Mouse (Mus musculus): ENCODE results near the gene Poln.

Poln gene
- long read RNA-seq, experiment 1: 0 reads
- long read RNA-seq, experiment 2: 0 reads

DNA sequence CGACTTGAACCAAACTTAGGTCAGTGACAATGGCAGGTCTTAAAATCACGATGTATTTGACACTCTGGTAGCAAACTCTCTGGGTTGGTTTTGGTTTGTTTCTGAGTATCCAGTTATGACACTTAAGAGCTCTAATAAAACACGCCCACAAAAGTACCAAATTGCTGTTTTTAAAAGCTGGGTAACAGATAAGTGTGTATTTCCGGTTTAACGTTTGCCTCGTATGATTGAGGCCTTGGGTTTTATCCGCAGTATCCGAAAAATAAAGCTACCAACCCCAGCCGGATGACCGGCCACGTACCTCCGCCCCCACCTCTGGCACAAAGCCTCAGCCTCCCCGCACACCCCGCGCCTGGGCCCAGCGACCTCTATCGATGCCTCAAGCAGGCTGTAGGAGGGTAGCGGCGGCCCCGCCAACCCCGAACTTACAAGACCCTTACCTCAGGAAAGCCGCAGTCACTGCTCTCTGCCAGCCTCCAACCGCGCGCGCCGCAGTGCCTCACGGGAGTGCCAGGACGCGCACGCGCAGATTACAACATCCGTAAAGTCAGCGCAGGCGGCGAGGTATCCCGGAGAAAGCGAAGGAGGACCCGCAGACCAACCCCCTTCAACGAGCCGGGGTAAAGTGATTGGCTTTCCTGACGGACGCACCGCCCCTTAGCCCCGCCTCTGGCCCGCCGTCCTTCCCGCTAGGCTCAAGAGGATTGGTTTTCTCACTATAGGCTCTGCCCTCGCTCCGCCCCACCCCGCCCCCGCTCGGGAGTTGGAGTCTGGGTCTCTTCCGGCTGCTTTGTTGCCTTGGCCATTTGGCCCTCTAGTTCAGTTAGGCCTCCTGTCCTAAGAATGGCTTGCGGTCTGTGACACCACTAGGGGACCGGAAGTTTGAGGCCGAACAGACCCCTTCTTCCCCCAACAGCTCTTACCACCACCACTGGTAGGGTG lies at the start of gene Poln, which contains the start of gene Haus3:
Gene Poln, minus strand, starts transcription at position 499 of the 942 bp plus-strand sequence.
Gene Haus3, minus strand, starts transcription at position 578 of the 942 bp plus-strand sequence.
- intact Hi-C loops (cut with DNase I): no loop called here

DNA sequence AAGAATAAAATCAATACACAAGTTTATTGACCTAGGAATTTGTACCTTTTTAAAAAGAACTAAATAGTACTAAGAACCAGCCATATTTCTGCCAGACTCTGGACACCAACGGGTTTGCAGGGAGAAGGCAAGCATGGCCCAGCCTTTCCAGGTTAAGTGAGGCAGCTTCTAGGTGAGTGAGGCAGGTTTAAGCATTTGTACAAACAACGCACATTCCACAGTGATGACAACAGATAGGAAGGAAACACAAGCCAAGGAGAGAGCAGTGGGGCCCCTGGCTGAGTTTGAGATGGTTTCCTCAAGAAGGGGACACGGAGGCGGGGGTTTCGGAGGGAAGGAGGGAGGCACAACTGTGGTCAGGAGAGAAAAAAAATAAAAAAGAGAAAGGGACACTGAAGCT lies 49.4 kb upstream of the Poln start:
- intact Hi-C loops (cut with DNase I): no loop called here

DNA sequence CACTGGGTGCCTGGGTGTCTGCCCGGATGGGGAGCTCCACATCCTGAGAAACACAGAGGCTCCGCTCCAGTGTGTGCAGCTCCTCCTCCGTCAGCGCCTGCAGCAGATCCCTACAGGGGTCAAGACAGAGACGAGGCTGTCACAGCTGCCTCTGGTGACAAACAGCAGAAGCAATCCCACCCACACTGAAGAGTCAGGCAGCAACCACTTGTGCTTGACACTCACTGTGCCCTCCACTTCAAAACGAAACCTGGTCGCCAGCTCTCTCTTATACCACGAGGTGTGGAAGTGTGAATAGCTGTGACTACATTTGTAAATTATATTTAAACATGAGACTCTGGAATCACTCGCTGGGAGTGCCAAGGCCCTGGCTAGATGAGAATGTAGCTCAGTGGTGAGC lies 48.5 kb upstream of the Poln start:
- intact Hi-C loops (cut with DNase I): no loop called here

DNA sequence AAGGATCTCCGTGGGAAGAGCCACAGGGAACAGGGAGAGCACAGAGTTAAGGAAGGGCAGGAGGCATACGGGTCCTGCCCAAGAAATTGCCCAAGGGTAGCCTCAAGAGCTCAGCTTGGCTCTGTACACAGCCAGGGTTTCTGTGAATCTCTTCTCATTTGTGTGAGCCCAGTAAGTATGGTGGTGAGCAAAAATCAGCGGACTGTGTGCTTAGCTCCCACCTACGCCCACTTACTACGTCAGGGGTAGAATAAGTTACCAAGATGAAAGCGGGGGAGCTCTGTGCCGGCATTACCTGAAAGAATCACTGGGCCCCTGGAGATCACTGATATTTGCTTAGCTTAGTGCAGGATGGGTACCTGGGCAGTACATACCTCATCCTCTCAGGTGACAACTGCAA lies 46.8 kb upstream of the Poln start:
- intact Hi-C loops (cut with DNase I): no loop called here

DNA sequence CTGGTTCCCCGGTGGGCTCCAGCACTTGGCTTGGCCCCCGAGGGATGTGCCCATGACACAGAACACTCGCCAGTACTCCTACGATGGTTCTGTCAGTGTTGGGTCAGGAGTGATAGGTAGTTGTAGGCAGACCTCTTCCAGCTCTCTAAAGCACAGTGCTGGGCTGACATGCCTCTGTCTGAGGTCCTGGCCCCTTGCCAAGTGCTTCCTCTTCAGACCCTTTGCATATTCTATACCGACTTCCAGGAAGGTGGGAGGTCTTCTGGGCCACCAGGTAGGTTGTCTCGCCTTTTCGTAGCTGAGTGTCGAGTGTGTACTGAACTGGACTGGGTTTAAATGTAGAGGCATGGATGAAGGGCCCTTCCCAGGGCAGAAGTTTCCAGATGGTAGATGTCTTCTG lies 44.4 kb upstream of the Poln start:
- intact Hi-C loops (cut with DNase I): no loop called here

DNA sequence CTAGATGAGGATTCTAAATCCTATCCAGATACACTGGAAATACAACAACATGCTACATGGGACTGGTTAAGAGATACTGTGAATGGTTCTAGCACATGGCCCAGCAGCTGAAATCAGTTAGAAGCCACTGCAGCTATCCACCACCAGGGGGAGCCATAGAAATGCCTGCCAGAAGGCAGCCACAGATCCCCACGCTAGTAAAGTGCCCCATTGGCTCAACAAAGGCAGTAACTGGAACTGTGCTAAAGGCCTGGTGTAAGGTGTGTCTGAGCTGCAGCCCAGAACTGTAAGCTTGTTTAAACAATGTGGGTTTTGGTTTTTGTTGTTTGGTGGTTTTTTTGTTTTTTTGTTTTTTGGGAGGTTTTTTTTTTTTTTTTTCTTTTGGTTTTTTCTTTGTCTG lies 41.0 kb upstream of the Poln start:
- intact Hi-C loops (cut with DNase I): loop anchor here (1.0 kb wide), 1 partner anchor 45 kb away; no protein-coding TSS in a partner anchor

DNA sequence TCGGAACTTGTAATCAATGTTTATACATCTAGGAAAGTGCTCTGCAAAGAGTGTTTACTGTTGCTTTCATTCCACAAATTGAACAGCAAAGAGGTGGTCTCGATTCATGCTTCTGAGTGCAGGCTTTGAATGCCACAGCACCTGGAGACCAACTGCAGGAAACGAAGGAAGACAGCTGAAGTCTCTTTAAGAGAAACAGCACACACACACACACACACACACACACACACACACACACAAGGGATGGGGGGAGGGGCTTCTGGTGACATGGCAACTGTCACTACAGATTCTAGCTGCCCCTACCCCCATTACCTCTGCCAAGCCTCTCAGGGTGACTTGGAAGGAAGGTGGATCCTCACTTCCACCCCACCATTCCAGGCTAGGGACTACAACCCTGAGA lies 38.3 kb upstream of the Poln start:
- intact Hi-C loops (cut with DNase I): no loop called here

DNA sequence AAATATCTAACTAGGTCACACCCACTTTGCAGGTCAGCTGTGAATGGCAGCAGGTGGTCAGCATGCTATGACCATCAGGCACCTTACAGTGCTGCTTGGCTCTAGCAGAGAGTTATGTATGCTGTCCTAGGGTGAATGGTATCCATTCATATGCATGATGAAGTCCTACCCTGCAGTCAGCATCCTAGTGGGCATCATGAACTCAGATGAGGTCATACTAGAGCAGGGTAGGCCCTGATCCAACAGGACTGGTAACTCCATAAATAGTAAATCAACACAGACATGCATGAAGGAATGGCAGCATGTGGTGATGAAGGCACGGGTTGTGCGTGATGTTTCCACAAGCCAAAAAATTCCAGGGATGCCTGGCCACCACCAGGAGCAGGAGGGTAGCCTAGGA lies 36.5 kb upstream of the Poln start:
- intact Hi-C loops (cut with DNase I): no loop called here

DNA sequence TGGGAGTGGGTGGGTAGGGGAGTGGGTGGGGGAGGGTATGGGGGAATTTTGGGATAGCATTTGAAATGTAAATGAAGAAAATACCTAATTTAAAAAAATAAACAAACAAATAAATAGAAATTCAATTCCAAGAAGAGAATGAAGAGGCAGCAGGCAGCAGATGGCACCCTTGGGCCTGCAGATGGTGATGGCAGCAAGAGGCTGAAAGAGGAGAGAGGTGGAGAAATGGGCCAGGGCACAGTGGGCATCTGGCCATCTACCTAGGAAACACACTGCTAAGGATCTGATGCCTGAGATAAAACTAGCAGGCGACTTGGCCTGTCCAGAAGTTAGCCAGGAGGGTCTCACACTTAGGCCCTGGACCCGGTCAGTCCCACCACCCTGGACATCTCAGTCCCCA lies 35.7 kb upstream of the Poln start:
- intact Hi-C loops (cut with DNase I): no loop called here

DNA sequence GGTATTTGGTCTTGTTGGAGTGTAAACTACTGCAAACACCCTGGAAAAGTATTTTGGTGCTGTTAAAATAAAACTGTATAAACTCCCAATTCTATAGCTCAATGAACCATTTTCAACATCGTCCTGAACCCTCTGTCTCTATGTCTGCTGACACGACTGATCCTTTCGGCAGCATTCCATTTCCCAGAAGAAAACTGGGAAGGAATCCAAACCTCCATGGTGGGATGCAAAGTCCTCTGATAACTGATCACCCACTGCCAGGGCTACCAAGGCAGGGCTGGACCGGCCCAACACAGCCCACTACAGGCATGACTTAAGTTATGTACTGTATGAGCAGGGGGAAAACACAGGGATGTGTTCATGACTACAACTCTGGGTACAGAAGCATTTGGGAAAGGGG lies 32.8 kb upstream of the Poln start:
- intact Hi-C loops (cut with DNase I): no loop called here

DNA sequence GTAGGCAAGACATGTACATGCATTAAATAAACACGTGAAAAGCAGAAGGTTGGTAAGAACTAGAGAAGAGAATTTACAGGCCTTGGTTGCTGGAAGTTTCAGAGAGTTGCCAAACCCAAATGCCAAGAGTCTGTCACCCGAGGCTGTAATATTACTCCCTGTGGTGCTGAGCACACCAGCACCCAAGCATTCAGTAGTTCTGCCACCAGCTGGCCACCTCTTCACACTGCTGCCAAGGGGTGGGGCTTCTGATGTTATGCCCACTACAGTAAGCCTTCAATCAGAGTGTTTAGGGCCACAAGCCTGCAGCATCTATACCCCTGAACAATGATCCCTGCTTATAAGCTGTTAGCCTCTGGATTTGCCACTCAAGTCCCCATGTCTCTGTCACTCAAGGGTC lies 32.1 kb upstream of the Poln start:
- intact Hi-C loops (cut with DNase I): no loop called here

DNA sequence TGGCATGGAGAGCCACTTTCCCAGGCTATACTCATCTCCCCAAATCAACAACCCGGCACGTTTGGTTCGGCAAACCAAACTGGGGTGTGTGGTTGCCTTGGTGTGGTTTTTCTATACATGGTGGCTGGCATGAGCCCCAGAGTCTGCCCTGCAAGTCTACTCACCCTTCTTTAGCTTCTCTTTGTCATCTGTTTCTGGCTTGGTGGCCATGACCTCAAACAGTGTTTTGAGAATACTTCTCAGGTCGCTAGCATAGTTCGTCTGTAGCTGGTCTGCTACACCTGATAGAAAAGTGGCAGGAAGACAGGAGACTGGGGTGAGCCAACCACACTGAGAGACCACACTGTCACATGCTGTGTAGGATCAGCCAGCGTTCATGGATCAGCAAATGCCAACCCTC lies 29.4 kb upstream of the Poln start:
- intact Hi-C loops (cut with DNase I): no loop called here

DNA sequence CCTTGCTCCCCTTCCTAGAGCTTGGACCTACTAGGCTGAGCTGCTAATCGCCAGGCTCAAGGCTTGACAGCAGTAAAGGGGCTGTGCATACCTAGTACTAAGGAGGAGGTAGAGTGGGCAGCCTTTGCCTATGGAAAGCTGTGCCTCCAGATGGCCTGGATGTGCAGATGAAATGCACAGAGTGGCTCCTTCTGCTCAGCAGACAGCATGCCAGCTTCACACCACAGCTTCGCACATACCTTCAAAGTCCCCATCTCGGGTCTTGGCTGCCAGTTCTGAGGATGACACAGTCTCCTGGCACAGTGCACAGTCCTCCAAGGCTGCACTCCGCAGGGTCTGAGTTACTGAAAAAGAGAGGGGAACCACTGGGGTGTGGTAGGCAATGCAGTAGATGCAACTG lies 28.0 kb upstream of the Poln start:
- intact Hi-C loops (cut with DNase I): no loop called here

DNA sequence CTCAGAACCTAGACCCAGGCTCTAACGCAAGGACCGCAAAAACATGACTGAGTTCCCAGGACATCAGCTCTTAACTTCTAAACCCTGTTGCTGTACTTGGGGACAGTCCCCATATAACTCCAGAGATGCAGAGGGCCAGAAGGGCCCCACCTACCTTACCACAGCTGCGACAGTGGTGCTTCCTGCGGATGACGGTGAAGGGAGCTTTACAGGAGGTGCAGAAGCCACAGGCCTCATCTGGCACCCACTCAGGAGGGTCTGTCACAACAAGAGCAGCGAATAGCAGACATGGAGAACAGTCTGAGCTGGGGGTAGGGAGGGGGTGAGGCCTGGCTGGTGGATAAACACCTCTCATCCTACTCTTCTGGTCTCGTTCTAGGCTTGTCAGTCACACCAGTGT lies 27.2 kb upstream of the Poln start:
- intact Hi-C loops (cut with DNase I): no loop called here

DNA sequence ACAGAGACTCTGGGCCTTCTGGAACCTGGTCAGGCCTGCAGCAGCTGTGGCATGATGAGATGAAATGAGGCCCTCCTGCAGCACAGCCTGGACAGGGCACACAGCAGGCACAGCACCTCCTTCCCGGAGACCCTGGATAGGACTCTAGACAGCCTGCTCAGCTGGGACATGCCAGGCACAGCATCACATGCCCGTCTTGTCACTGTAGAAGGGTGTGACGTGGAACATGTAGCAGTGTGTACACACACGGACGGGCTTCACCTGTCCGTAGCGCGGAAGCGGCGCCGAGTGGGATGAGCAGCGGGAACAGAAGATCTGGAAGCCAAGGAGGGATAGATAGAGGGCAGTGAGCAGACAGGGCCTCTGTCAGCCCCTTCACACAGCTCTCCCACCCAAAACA lies 26.5 kb upstream of the Poln start:
- intact Hi-C loops (cut with DNase I): no loop called here

DNA sequence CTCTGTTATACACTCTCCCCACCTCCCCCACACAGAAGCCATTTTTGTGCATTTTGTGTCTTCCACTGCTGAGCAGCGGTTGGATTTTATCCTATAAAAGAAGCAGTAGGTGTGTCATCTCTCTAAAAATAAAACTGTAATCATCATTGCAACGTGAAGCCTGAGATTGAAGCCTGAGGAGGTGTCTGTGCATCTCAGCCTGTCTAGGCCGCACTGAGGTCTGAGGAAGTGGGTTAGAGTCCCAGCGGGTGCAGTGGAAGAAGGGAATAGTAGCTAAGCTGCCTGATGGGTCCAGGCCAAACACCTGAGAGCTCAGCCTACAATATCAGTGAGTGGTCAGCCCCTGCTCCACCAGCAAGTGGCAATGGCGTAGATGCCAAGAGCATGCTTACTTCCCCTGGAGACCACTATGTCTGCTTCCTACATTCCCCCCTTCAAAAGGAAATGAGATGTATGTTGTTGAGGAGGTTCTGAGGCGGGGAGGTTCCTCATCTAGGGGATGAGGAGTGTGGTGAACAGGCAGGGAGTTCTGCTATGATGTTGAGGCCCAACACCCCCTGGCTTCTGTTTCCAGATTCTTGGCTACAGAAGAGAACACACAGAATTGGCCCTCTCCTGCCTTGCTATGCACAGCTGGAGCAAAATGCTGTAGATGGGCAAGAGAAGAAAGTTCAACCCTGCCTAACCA lies 25.9 kb upstream of the Poln start:
- intact Hi-C loops (cut with DNase I): no loop called here

DNA sequence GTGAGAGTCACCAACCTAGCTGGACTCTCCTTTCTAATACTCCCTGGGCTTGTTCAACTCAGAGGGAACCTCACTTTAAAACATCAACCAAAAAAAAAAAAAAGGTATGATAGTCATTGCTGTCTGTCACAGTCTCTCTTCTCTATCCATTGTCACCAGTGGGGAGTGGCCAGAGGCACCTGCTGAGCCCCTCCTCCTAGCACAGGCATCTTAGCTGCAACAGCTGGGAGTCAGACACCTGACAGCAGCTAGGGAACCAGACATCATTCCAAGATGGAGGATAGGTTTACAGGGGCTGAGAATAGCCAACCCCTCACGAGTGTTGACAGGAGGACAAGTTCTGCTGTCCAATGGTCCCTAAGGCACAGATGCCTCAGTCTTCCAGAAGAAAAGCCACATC lies 25.2 kb upstream of the Poln start:
- intact Hi-C loops (cut with DNase I): no loop called here

DNA sequence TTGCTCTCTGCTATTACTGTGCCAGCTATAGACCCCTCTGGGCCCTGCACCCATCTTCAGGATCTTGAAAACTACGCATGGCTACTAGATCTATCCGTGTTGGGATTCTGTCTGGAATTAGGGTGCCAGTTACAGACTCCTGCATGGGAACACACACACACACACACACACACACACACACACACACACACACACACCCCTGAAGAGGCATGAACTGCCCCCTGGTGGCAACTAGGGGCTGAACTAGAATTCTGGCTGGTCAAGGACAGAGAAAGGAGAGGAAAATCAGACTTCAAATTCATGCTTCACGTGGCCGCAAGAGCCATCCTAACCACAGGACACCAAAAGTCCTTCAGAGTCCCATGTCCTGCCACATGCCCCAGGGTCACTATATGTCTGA lies 22.6 kb upstream of the Poln start:
- intact Hi-C loops (cut with DNase I): no loop called here

DNA sequence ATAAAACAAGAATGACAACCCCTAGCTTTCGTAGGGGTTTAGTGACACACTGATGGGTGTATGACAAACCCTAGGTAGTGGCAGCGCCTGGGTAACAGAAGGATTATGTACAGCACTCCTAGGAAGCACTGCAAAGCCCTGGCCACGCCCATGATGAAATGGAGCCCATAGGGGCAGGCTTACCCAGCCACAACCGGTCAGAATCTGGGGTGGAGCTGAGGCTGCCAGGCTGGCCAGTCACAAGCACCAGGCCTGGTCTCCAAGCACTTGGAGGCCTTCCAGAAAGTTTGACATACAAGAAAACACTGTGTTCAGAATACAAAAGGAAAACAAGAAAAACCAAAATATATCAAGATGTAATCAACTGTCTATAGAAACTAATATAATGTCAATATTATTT lies 21.8 kb upstream of the Poln start:
- intact Hi-C loops (cut with DNase I): no loop called here

DNA sequence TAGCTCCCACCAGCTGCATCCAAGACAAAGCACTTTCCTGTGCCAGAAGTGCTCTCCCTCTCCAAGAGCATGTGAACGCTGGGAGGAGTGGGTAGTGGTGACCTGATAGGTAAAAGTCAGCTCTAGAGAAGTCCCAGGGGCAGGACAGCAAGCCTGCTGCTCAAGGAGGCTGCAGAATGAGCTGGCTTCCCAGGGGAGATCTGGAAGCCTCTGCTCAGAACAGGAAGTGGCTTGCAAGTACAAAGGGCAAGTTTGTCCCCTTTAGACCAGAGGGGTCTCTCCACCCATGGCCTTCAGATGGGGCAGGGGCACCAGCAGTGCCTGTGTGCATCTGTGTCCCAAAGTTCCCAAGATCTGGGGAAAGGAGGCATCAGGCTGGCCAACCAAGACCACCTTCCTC lies 20.3 kb upstream of the Poln start:
- intact Hi-C loops (cut with DNase I): no loop called here

DNA sequence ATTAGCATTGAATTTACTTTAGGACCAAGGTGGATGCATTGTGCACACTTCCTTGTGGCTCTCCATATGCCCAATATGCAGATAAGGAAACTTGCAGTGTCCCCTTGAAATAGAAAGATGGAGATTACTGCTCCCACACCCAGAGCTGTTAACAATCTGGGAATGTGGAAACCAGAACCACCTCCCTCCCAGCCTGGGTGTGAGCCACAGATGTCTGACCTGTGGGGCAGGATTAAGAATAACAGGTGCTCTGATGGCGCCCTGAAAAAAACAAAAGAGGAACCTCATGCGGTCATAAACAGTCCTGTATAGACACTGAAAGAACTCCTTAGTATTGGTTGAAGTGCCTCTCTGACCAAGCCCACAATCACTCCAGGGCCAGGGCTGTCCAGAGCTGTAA lies 19.6 kb upstream of the Poln start:
- intact Hi-C loops (cut with DNase I): no loop called here

DNA sequence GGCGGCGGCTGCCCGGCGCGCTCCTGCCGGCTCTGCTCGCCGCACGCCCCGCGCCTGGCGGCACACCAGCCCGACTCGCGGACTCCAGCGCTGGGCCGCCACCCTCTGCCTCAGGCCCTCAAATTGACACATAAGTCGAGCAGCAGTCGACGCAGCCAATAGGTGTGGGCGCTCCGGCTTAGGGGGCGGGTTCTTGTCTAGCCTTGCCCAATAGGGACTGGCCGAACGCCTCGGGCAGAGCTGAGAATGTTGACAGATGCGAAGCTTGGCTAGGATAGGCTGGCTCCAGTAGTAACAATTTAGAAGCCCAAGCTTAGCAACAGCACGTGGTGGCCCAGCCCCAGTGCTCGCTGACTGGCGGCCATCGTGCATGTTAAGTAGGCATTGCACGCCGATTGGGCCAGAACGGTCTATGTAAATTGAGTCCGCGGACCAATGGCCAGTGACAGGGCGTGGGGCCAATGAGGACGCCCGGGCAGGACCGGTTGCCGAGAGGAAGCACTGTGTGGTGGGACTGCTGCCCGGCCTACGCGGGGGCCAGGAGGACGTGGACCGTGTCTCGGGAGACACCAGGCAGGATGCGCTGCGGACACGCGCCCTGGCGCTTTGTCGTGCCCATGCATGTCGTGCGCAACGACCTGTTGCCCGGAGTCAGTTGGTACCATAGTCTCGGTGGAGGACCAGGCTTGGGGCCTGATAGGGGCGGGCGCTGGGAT lies 18.5 kb upstream of the Poln start, which contains the start of gene Mxd4:
Gene Mxd4, minus strand, starts transcription at position 120 of the 716 bp plus-strand sequence.
- intact Hi-C loops (cut with DNase I): no loop called here

Measured in adrenal gland (tissue).